Mouse (Mus musculus): ENCODE results near the gene Farp1. TPM values are rescaled to one million over a fixed set of nuclear protein-coding genes. Genes with fewer than 3 reads are reported as not detected.

Gene Farp1
- polyA plus RNA-seq, 1 experiment from 2014 or later, result 17.3 TPM

GRCm38 (mm10) chr14:121210318-121210717 is 175.3 kb downstream of the Farp1 start:
- H3K9ac ChIP-seq, result no peak overlapping the region
- no peak for ATAC-seq (ENCODE audit: insufficient read depth, low FRiP score, low read depth)
- 66% methylated on average over 3 of the region's 3 CpGs for WGBS
- H3K4me1 ChIP-seq, result peaks cover 6% of the 10 kb centered on the region; the same call in 1 of the 2 replicates
- H3K36me3 ChIP-seq, result peaks cover 7% of the 10 kb centered on the region; the same call in 1 of the 2 replicates
- no peak overlapping the region for H3K4me3 ChIP-seq (replicated peaks)
- no peak overlapping the region for H3K27ac ChIP-seq
- H3K4me2 ChIP-seq, result no peak overlapping the region
- no peaks in the 10 kb centered on the region for H3K9me3 ChIP-seq
- H3K27me3 ChIP-seq (replicated peaks), result no peaks in the 10 kb centered on the region

- WGBS, result 78% methylated on average over 4 of the region's 4 CpGs
- ATAC-seq (ENCODE audit: insufficient read depth, low FRiP score, low read depth), result no peak
- Histone ChIP-seq H3K9ac (no peak overlapping the region), H3K4me1 (no peaks in the 10 kb centered on the region), H3K4me2 (no peak overlapping the region), H3K27me3 (replicated peaks) (no peaks in the 10 kb centered on the region), H3K9me3 (no peaks in the 10 kb centered on the region), H3K4me3 (replicated peaks) (no peak overlapping the region), H3K36me3 (peaks cover 7% of the 10 kb centered on the region; the same call in 1 of the 2 replicates), H3K27ac (no peak overlapping the region)
Measured at GRCm38 (mm10) chr14:121213650-121214049, 178.7 kb downstream of the Farp1 start.

- ATAC-seq (ENCODE audit: insufficient read depth, low FRiP score, low read depth), result no peak
- peaks cover 7% of the 10 kb centered on the region; the same call in 1 of the 2 replicates for H3K36me3 ChIP-seq
- WGBS, result 82% methylated on average over 11 of the region's 11 CpGs
- H3K27me3 ChIP-seq (replicated peaks), result no peaks in the 10 kb centered on the region
- H3K4me1 ChIP-seq, result no peaks in the 10 kb centered on the region
- H3K4me3 ChIP-seq (replicated peaks), result no peak overlapping the region
- no peak overlapping the region for H3K9ac ChIP-seq
- no peaks in the 10 kb centered on the region for H3K9me3 ChIP-seq
- peak overlapping the region; percentile 8; the same call in 1 of the 2 replicates for H3K27ac ChIP-seq
- H3K4me2 ChIP-seq, result no peak overlapping the region
Measured at GRCm38 (mm10) chr14:121214636-121215257, 179.7 kb downstream of the Farp1 start.

- 44% methylated on average over 5 of the region's 5 CpGs for WGBS
- no peak for ATAC-seq (ENCODE audit: insufficient read depth, low FRiP score, low read depth)
- peaks cover 8% of the 10 kb centered on the region; the same call in 1 of the 2 replicates for H3K36me3 ChIP-seq
- H3K9me3 ChIP-seq, result no peaks in the 10 kb centered on the region
- H3K27ac ChIP-seq, result no peak overlapping the region
- H3K4me1 ChIP-seq, result no peaks in the 10 kb centered on the region
- H3K9ac ChIP-seq, result no peak overlapping the region
- H3K27me3 ChIP-seq (replicated peaks), result no peaks in the 10 kb centered on the region
- H3K4me3 ChIP-seq (replicated peaks), result no peak overlapping the region
- H3K4me2 ChIP-seq, result no peak overlapping the region
Measured at GRCm38 (mm10) chr14:121215817-121216216, 180.8 kb downstream of the Farp1 start.

DNA sequence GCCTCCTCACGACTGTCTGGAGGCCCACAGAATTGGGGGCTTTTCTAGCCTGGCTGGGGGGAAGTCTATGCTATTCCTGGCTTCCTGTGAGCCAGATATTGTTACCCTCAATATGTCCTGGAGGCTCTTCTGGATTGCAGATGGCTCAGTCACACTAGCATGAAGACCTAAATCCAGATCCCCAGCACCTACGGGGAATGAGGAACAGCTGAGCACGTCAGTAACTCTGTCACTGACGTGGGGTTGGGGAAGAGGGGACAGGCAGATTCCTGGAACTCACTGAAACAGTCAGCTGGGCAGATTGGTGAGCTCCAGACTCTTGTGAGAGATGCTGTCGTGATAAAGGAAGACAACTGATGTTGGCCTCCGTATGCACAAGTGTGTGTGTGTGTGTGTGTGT is 181.7 kb downstream of the Farp1 start:
- WGBS, result 68% methylated on average over 6 of the region's 6 CpGs
- Histone ChIP-seq H3K4me1 (no peaks in the 10 kb centered on the region), H3K9ac (no peak overlapping the region), H3K9me3 (no peaks in the 10 kb centered on the region), H3K4me2 (no peak overlapping the region), H3K36me3 (peaks cover 17% of the 10 kb centered on the region; the same call in 1 of the 2 replicates), H3K27me3 (replicated peaks) (no peaks in the 10 kb centered on the region), H3K27ac (no peak overlapping the region; the same call in 1 of the 2 replicates), H3K4me3 (replicated peaks) (no peak overlapping the region)
- ATAC-seq (ENCODE audit: insufficient read depth, low FRiP score, low read depth), result no peak

DNA sequence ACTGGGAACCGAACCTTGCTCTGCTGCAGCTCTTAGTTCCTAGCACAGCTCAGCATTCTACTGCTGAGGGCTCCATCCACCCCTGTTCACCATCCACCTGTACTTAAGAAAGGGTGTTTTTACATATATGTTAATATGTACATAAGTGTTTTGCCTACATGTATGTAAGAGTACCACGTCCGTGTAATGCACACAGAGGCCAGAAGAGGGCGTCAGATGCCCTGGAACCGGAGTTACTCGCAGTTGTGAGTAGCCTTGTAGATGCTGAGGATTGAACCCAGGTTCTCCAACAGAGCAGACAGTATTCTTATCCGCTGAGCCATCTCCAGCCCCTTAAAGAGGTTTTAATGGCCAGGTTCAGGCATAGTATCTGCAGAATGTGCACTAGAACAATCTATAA is 183.6 kb downstream of the Farp1 start:
- no peaks in the 10 kb centered on the region for H3K9me3 ChIP-seq
- no peaks in the 10 kb centered on the region for H3K27me3 ChIP-seq (replicated peaks)
- H3K27ac ChIP-seq, result no peak overlapping the region
- H3K4me2 ChIP-seq, result no peak overlapping the region
- no peak overlapping the region for H3K4me3 ChIP-seq (replicated peaks)
- H3K9ac ChIP-seq, result no peak overlapping the region
- no peaks in the 10 kb centered on the region for H3K4me1 ChIP-seq
- H3K36me3 ChIP-seq, result peaks cover 25% of the 10 kb centered on the region
- 73% methylated on average over 7 of the region's 7 CpGs for WGBS
- no peak for ATAC-seq (ENCODE audit: insufficient read depth, low FRiP score, low read depth)

DNA sequence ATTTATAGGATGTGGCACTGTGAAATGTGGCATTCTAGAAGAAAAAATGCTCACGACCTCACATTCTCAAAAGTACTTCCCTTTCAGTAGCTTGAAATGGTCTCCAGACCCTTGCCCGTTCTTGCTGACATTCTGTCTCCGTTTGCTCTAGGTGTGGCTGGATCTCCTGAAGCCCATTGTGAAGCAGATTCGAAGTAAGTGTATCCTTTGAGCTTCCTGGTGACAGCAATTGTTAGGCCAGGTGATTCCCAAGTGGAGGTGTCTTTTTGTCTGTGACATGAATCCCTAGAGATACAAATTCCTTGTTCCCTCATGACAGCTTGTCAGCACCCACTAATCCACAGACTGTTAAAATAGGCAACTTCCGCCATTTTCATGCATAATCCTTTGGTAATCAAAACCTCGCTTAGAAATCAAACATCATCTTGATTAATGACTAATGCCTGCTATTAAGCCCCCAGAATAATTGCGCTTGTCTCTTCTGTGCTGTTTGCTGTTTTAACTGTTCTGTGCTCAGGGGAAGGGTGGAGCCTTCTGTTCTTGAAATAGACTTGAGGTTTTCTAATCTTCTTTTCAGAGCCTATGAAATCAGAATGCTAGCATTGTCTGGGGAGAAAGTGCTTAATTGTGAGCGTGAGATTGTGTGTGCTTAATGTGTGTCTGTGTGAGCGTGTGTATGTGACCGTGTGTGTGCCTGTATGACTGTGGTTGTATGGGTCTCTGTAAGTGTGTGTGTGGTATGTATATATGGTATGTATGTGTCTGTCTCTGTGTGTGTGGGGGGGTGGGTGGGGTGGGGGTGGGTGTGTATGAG is 184.4 kb downstream of the Farp1 start:
- peaks cover 28% of the 10 kb centered on the region for H3K36me3 ChIP-seq
- no peaks in the 10 kb centered on the region for H3K4me1 ChIP-seq
- no peak for ATAC-seq (ENCODE audit: insufficient read depth, low FRiP score, low read depth)
- H3K9ac ChIP-seq, result no peak overlapping the region
- WGBS, result 60% methylated on average over 10 of the region's 10 CpGs
- no peaks in the 10 kb centered on the region for H3K9me3 ChIP-seq
- H3K4me2 ChIP-seq, result no peak overlapping the region
- no peaks in the 10 kb centered on the region for H3K27me3 ChIP-seq (replicated peaks)
- no peak overlapping the region for H3K4me3 ChIP-seq (replicated peaks)
- H3K27ac ChIP-seq, result no peak overlapping the region

- Histone ChIP-seq H3K9me3 (no peaks in the 10 kb centered on the region), H3K36me3 (peaks cover 28% of the 10 kb centered on the region), H3K27me3 (replicated peaks) (no peaks in the 10 kb centered on the region), H3K4me2 (no peak overlapping the region), H3K4me3 (replicated peaks) (no peak overlapping the region), H3K27ac (no peak overlapping the region), H3K4me1 (no peaks in the 10 kb centered on the region), H3K9ac (no peak overlapping the region)
- WGBS, result 96% methylated on average over 1 of the region's 1 CpGs
- no peak for ATAC-seq (ENCODE audit: insufficient read depth, low FRiP score, low read depth)
Measured at GRCm38 (mm10) chr14:121220040-121220322, 185.0 kb downstream of the Farp1 start.

DNA sequence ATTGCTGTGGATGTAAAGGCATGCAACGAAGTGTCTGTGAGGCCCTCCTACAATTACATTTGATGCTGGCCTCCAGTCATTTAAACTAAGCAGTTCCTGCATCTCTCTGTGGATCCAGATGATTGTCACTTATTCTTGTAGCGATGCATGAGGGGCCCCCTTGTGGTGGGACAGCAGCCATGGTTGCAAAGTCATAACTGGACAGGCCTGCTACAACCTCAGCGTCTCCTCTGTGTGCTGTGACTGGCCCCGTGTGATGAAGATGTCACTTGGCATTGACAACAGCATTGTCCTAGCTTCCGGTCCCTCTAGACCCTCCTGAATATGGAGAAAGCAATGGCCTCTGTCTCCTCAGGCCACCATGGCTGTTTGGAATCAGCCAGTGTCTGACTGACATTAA is 185.7 kb downstream of the Farp1 start:
- WGBS, result 85% methylated on average over 5 of the region's 5 CpGs
- Histone ChIP-seq H3K27ac (no peak overlapping the region), H3K9me3 (no peaks in the 10 kb centered on the region), H3K27me3 (replicated peaks) (no peaks in the 10 kb centered on the region), H3K4me3 (replicated peaks) (no peak overlapping the region), H3K36me3 (peaks cover 28% of the 10 kb centered on the region), H3K4me1 (no peaks in the 10 kb centered on the region), H3K9ac (no peak overlapping the region), H3K4me2 (no peak overlapping the region)
- ATAC-seq (ENCODE audit: insufficient read depth, low FRiP score, low read depth), result no peak

DNA sequence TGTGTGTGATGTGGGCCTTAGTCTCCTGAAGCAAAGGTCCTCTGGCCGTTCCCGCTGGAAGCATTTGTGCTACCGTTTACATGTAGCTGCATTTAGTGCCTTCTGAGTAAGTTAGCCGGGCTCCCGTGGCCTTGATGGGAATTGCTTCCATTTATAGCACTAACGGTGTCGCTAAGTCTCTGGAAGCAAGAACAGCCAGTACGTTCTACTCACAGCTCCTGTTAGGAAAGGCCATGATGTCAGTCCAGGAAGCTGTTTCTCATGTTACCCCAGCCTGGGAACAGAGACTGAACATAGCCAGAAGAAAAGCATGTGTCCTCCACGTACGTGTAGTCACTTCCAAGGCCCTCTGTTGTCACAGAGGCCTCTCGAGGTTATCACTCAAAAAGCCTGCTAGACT is 190.8 kb downstream of the Farp1 start:
- 48% methylated on average over 11 of the region's 11 CpGs for WGBS
- Histone ChIP-seq H3K9ac (no peak overlapping the region), H3K36me3 (peaks cover 26% of the 10 kb centered on the region), H3K4me2 (no peak overlapping the region), H3K27me3 (replicated peaks) (no peaks in the 10 kb centered on the region), H3K4me3 (replicated peaks) (no peak overlapping the region), H3K4me1 (no peaks in the 10 kb centered on the region), H3K27ac (peak overlapping the region; percentile 49; the same call in 1 of the 2 replicates), H3K9me3 (no peaks in the 10 kb centered on the region)
- ATAC-seq (ENCODE audit: insufficient read depth, low FRiP score, low read depth), result peak; percentile 70; the same call in 1 of the 2 replicates

DNA sequence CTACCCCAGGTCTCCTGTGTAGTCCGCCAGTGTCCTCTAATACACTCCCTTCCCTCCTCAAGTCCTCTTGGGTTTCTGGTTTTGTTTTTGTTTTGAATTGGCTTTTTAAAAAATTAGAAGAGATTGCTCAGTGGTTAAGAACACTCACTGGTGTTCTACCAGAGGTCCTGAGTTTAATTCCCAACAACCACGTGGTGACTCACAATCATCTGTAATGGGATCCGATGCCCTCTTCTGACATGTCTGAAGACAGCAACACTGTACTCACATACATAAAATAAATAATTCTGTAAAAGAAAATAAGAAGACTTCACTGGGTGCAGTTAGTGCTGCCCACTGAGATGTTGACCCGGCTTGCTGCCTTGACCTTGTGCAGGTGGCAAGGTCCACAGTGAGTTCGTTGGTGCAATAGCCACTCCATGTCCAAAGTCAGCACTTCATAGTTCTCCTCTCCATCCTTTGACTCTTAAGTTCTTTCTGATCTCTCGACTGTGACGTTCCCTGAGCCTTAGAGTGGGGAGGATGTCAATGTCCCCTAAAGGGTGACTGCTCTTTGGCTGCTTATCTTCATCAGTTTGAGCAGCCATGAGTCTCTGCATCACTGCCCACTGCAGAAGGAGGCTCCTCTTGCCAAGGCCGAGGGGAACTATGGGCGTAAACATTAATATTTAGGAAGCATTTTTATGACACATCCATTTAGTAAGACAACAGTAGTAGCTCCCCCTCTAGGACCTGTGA is 194.2 kb downstream of the Farp1 start:
- 86% methylated on average over 9 of the region's 9 CpGs for WGBS
- no peak overlapping the region for H3K4me2 ChIP-seq
- no peaks in the 10 kb centered on the region for H3K4me1 ChIP-seq
- H3K27me3 ChIP-seq (replicated peaks), result no peaks in the 10 kb centered on the region
- H3K4me3 ChIP-seq (replicated peaks), result no peak overlapping the region
- ATAC-seq (ENCODE audit: insufficient read depth, low FRiP score, low read depth), result no peak
- H3K36me3 ChIP-seq, result peaks cover 16% of the 10 kb centered on the region
- no peak overlapping the region for H3K9ac ChIP-seq
- H3K27ac ChIP-seq, result no peak overlapping the region
- no peaks in the 10 kb centered on the region for H3K9me3 ChIP-seq

DNA sequence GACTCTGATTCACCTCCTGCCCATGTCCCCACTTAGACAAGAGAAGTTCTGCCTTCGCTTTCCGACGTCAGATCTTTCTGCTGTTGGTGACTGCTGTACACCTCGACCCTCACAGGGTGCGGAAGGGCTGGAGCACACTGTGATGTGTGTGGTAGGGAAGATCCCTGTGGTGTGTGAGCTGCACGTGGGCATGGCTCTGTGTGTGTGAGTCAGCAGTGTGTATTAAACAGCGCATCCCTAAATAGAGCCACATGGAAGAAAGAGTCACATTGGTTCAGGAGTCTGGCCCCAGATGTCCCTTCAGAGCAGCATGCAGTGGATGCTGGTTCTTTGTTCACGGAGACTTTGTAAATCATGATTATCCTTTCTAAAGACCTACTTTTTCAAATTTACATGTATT is 196.2 kb downstream of the Farp1 start:
- Histone ChIP-seq H3K9ac (no peak overlapping the region), H3K9me3 (no peaks in the 10 kb centered on the region), H3K4me3 (replicated peaks) (no peak overlapping the region), H3K27ac (no peak overlapping the region), H3K27me3 (replicated peaks) (no peaks in the 10 kb centered on the region), H3K36me3 (peaks cover 16% of the 10 kb centered on the region), H3K4me2 (no peak overlapping the region), H3K4me1 (no peaks in the 10 kb centered on the region)
- ATAC-seq (ENCODE audit: insufficient read depth, low FRiP score, low read depth), result no peak
- WGBS, result 91% methylated on average over 8 of the region's 8 CpGs

Data from stomach, embryonic 15.5 days (tissue).